ENCODE assay signal across 8 mouse cellular contexts in genomic region chr7:16297616-16298015, GRCm38 (mm10). TPM values are rescaled to one million over a fixed set of nuclear protein-coding genes. Genes with fewer than 3 reads are reported as not detected.
DNase-seq lines count a peak whose midpoint lies in the region; ATAC-seq and TF ChIP-seq lines count a peak whose summit lies in the region.

No protein-coding gene starts in this region.

- no peak for TF ChIP-seq POLR2A in cerebellum, adult 2 months (IDR thresholded peaks at IDR 0.05; ENCODE audit: borderline replicate concordance, insufficient read depth, low read length)

- no peaks in the 10 kb centered on the region for H3K27me3 ChIP-seq in cerebellum, adult 2 months (ENCODE audit: control insufficient read depth, insufficient read depth, low read length)
- H3K27me3 ChIP-seq in intestine, embryonic 14.5 days (replicated peaks; ENCODE audit: control insufficient read depth, insufficient read depth, low read length) = no peaks in the 10 kb centered on the region
- 0 out of 2 replicates have a peak, but pooled peaks cover 4% of the 10 kb centered on the region for H3K27me3 ChIP-seq in intestine, postnatal 0 days (replicated peaks; ENCODE audit: control insufficient read depth, insufficient read depth, low read length)
- no peaks in the 10 kb centered on the region for H3K27me3 ChIP-seq in neural tube, embryonic 12.5 days (replicated peaks)

- H3K36me3 ChIP-seq in intestine, embryonic 14.5 days (ENCODE audit: control insufficient read depth, insufficient read depth, low read length) = no peaks in the 10 kb centered on the region
- H3K36me3 ChIP-seq in intestine, postnatal 0 days (ENCODE audit: control insufficient read depth, insufficient read depth) = no peaks in the 10 kb centered on the region
- H3K36me3 ChIP-seq in neural tube, embryonic 12.5 days = no peaks in the 10 kb centered on the region

- no peak overlapping the region; the same call in 1 of the 2 replicates for H3K9ac ChIP-seq in intestine, embryonic 14.5 days (ENCODE audit: low read length)
- no peak overlapping the region for H3K9ac ChIP-seq in intestine, postnatal 0 days (ENCODE audit: low read depth, low read length)
- H3K9ac ChIP-seq in neural tube, embryonic 12.5 days = 0 out of 2 replicates have a peak overlapping the region, but pooled peaks have one; percentile 5

- H3K4me2 ChIP-seq in intestine, embryonic 14.5 days (ENCODE audit: low read length) = peak overlapping the region; percentile 57; the same call in 1 of the 2 replicates
- H3K4me2 ChIP-seq in intestine, postnatal 0 days (replicated peaks; ENCODE audit: low read depth) = no peak overlapping the region
- no peak overlapping the region for H3K4me2 ChIP-seq in neural tube, embryonic 12.5 days (replicated peaks)

- peaks cover 18% of the 10 kb centered on the region for H3K4me1 ChIP-seq in cerebellum, adult 2 months (ENCODE audit: control insufficient read depth, insufficient read depth, low read length)
- H3K4me1 ChIP-seq in intestine, embryonic 14.5 days (replicated peaks; ENCODE audit: control insufficient read depth, insufficient read depth, low read length) = peaks cover 26% of the 10 kb centered on the region
- H3K4me1 ChIP-seq in intestine, postnatal 0 days (replicated peaks; ENCODE audit: control insufficient read depth, insufficient read depth, low read length) = no peaks in the 10 kb centered on the region
- H3K4me1 ChIP-seq in neural tube, embryonic 12.5 days = peaks cover 36% of the 10 kb centered on the region

- ATAC-seq in cerebellum, adult (ENCODE audit: insufficient number of reproducible peaks, low FRiP score, low TSS enrichment) = no peak
- ATAC-seq in intestine, embryonic 14.5 days (replicated peaks; ENCODE audit: low FRiP score, low TSS enrichment, low read depth) = no peak
- ATAC-seq in intestine, postnatal 0 days = no peak
- ATAC-seq in neural tube, embryonic 12.5 days (ENCODE audit: low FRiP score, low read depth) = no peak

- no peak for TF ChIP-seq CTCF in cerebellum, adult 2 months (IDR thresholded peaks at IDR 0.05; ENCODE audit: borderline replicate concordance, insufficient read depth, low read depth, low read length)
- TF ChIP-seq CTCF in intestine, postnatal 0 days (IDR thresholded peaks at IDR 0.05; ENCODE audit: low read depth) = no peak

- intact Hi-C loops in left cerebral cortex, postnatal 25 days (cut with DNase I) = loop anchor here (10.0 kb wide), 1 partner anchor 317 kb away; the partner anchor contains the start of gene Arhgap35

- no peak overlapping the region for H3K4me3 ChIP-seq in cerebellum, adult 2 months (replicated peaks; ENCODE audit: insufficient read depth, low read depth, low read length)
- H3K4me3 ChIP-seq in intestine, embryonic 14.5 days (ENCODE audit: low read depth, low read length) = no peak overlapping the region
- no peak overlapping the region for H3K4me3 ChIP-seq in intestine, postnatal 0 days (ENCODE audit: low read depth, low read length)
- no peak overlapping the region for H3K4me3 ChIP-seq in neural tube, embryonic 12.5 days

- no peak for DNase-seq in cerebellum, adult 2 months
- no peak for DNase-seq in intestine, embryonic 14.5 days (ENCODE audit: low spot score)
- DNase-seq in neural tube, embryonic 10.5 days (ENCODE audit: extremely low spot score, low spot score) = no peak
- DNase-seq in left cerebral cortex, postnatal 25 days (ENCODE audit: low spot score in 2 of 2) = no peak
- DNase-seq in thymus, postnatal 10 days (ENCODE audit: low spot score in 2 of 2) = no peak

- H3K27ac ChIP-seq in cerebellum, adult 2 months (ENCODE audit: insufficient read depth, low read length) = 0 out of 2 replicates have a peak overlapping the region, but pooled peaks have one; percentile 16
- no peak overlapping the region for H3K27ac ChIP-seq in intestine, embryonic 14.5 days (ENCODE audit: low read depth)
- no peak overlapping the region for H3K27ac ChIP-seq in intestine, postnatal 0 days (ENCODE audit: low read depth, low read length)
- no peak overlapping the region for H3K27ac ChIP-seq in neural tube, embryonic 12.5 days

- no peaks in the 10 kb centered on the region for H3K9me3 ChIP-seq in intestine, embryonic 14.5 days (ENCODE audit: control insufficient read depth, low read length)
- no peaks in the 10 kb centered on the region for H3K9me3 ChIP-seq in intestine, postnatal 0 days (ENCODE audit: control insufficient read depth)
- no peaks in the 10 kb centered on the region for H3K9me3 ChIP-seq in neural tube, embryonic 12.5 days

- 70% methylated on average over 2 of the region's 2 CpGs for WGBS in cerebellum, adult 2 months
- WGBS in intestine, embryonic 14.5 days = 61% methylated on average over 2 of the region's 2 CpGs
- WGBS in intestine, postnatal 0 days = 64% methylated on average over 2 of the region's 2 CpGs
- 62% methylated on average over 2 of the region's 2 CpGs for WGBS in neural tube, embryonic 12.5 days

RNA-seq across cellular contexts. Expression of gene Bbc3, which starts 10.6 kb away (rescaled TPM):
- polyA plus RNA-seq in cerebellum, adult 2 months (2012; rRNA removed) = 17.0 and 20.3 TPM in 2 replicates
- 4.1 and 4.9 TPM in 2 replicates for polyA plus RNA-seq in intestine, embryonic 14.5 days (2014; fragmentation: Nextera tagmentation; extraction: Ambion mirVana)
- 6.6 and 7.0 TPM in 2 replicates for polyA plus RNA-seq in intestine, postnatal 0 days (2015; fragmentation: Nextera tagmentation; extraction: Ambion mirVana)
- 22.7 and 25.0 TPM in 2 replicates for polyA plus RNA-seq in neural tube, embryonic 12.5 days (2016; fragmentation: Nextera tagmentation; extraction: Ambion mirVana)
- 10 to 100 TPM in 1 of 2 experiments, 1 to 10 TPM in 1; 9.2 to 10.9 TPM for total RNA-seq in left cerebral cortex, postnatal 25 days (2021)

RNA-seq across cellular contexts. Expression of gene Ccdc9, which starts 11.0 kb away (rescaled TPM):
- polyA plus RNA-seq in cerebellum, adult 2 months (2012; rRNA removed) = 81.1 and 91.1 TPM in 2 replicates
- polyA plus RNA-seq in intestine, embryonic 14.5 days (2014; fragmentation: Nextera tagmentation; extraction: Ambion mirVana) = 14.4 and 19.0 TPM in 2 replicates
- polyA plus RNA-seq in intestine, postnatal 0 days (2015; fragmentation: Nextera tagmentation; extraction: Ambion mirVana) = 14.2 and 14.8 TPM in 2 replicates
- polyA plus RNA-seq in neural tube, embryonic 12.5 days (2016; fragmentation: Nextera tagmentation; extraction: Ambion mirVana) = 47.7 and 49.5 TPM in 2 replicates
- 10 to 100 TPM; 81.6 to 86.9 TPM for total RNA-seq in left cerebral cortex, postnatal 25 days (2021)

RNA-seq across cellular contexts. Expression of gene Inafm1, which starts 24.2 kb away (rescaled TPM):
- 60.1 and 61.1 TPM in 2 replicates for polyA plus RNA-seq in cerebellum, adult 2 months (2012; rRNA removed)
- polyA plus RNA-seq in intestine, embryonic 14.5 days (2014; fragmentation: Nextera tagmentation; extraction: Ambion mirVana) = 16.0 and 18.1 TPM in 2 replicates
- 24.1 and 24.8 TPM in 2 replicates for polyA plus RNA-seq in intestine, postnatal 0 days (2015; fragmentation: Nextera tagmentation; extraction: Ambion mirVana)
- 27.0 and 28.5 TPM in 2 replicates for polyA plus RNA-seq in neural tube, embryonic 12.5 days (2016; fragmentation: Nextera tagmentation; extraction: Ambion mirVana)
- 10 to 100 TPM; 32.5 to 34.8 TPM for total RNA-seq in left cerebral cortex, postnatal 25 days (2021)

RNA-seq across cellular contexts. Expression of gene C5ar1, which starts 38.3 kb away (rescaled TPM):
- 0.75 and 0.95 TPM in 2 replicates for polyA plus RNA-seq in cerebellum, adult 2 months (2012; rRNA removed)
- polyA plus RNA-seq in intestine, embryonic 14.5 days (2014; fragmentation: Nextera tagmentation; extraction: Ambion mirVana) = 1.8 and 2.3 TPM in 2 replicates
- polyA plus RNA-seq in intestine, postnatal 0 days (2015; fragmentation: Nextera tagmentation; extraction: Ambion mirVana) = 2.1 TPM in 2 replicates
- 0.87 and 1.2 TPM in 2 replicates for polyA plus RNA-seq in neural tube, embryonic 12.5 days (2016; fragmentation: Nextera tagmentation; extraction: Ambion mirVana)
- 1 to 10 TPM in 1 of 2 experiments, under 1 TPM in 1; 0.78 to 2.2 TPM for total RNA-seq in left cerebral cortex, postnatal 25 days (2021)

RNA-seq across cellular contexts. Expression of gene C5ar2, which starts 53.7 kb away (rescaled TPM):
- polyA plus RNA-seq in cerebellum, adult 2 months (2012; rRNA removed) = 0.19 and 0.20 TPM in 2 replicates
- polyA plus RNA-seq in intestine, embryonic 14.5 days (2014; fragmentation: Nextera tagmentation; extraction: Ambion mirVana) = 0.09 TPM in 1 of 2 replicates, not detected in the other
- 0.16 and 0.26 TPM in 2 replicates for polyA plus RNA-seq in intestine, postnatal 0 days (2015; fragmentation: Nextera tagmentation; extraction: Ambion mirVana)
- polyA plus RNA-seq in neural tube, embryonic 12.5 days (2016; fragmentation: Nextera tagmentation; extraction: Ambion mirVana) = 0.09 and 0.10 TPM in 2 replicates
- total RNA-seq in left cerebral cortex, postnatal 25 days (2021) = under 1 TPM; 0.71 to 0.87 TPM
